Mouse (Mus musculus): ENCODE results near the gene Spns2.
"Not testable (repeated sequence)": the region's sequence is repeated elsewhere in the genome, so short reads cannot be mapped to it uniquely, and the experiment has no call there.

Spns2 gene

DNA sequence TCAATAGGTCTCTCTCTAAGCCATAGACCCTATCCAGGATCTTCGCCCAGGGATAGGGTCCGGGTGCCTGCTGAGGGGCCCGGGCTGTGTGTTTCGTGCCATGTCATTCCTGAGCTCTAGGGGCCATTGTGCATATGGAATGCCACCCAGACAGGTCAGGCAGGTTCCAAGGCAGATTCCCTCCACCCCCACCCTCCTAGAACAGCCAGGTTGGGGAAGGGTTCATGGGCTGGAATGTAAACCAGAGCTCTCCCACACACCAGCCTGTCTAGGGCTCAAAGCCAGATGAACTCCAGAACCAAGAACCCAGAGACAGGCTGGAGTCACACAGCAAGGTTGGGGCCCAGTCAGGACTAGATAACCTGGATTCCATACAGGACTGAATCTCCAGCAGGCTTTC lies 16.2 kb downstream of the Spns2 start:
- DNase-seq (ENCODE audit: low read depth, low spot score) = no peak

DNA sequence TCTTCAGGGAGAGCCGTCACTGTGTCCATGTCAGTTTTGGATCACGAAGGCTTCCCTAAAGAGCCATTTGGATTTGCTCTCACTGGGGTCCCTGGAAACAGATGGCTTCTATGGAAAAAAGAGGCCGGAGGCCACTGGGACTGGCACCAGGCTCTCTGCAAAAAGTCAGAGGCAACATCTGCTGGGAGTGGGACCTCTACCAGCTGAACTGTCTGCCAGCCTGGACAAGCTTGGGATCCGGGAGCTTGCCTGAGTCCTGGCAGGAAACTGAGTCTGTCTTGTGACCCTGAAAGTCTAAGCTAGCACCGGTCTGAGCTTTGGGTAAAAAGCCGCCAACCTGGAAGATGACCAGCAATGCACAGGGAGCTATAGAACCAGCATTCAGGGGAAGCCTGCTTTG lies 18.3 kb downstream of the Spns2 start:
- DNase-seq (ENCODE audit: low read depth, low spot score) = no peak

DNA sequence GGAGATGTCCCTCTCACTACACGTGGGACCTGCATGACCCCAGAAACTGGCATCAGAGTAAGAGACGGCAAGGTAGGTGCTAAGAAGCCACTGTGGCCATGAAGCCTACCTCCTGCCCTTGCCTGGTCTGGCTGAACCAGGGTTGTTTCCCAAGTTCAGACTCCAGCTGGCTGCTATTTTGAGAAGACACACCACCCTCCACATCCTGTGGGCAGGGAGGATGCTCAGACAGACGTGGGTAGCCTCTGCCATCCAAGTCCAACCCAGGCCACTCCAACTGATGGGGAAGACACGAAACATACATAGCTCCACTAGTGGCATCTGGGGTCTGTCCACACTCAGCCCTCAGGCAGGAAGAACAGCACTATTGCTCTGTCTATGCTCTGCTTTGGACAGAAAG lies 19.7 kb downstream of the Spns2 start:
- no peak for DNase-seq (ENCODE audit: low read depth, low spot score)

DNA sequence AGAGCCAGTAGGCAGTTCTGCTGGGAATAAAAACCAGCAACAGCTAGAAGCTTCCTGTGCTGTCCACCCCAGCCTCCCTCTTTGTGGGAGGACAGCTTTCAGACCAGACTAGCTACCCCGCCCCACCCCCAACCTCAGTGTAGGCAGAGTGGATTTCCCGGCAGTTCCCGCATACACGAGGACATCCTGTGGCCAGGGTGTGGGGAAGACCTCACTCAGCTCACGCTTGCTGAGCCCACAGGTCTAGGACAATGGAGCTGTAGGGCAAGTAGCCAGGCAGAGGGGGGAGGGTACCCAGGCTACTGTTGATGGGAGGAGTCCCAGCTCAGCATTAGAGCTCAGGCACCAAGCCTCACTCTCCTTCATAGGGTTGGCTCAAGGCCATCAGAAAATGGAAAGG lies 20.5 kb downstream of the Spns2 start:
- peak; percentile 47 for DNase-seq (ENCODE audit: low read depth, low spot score)

DNA sequence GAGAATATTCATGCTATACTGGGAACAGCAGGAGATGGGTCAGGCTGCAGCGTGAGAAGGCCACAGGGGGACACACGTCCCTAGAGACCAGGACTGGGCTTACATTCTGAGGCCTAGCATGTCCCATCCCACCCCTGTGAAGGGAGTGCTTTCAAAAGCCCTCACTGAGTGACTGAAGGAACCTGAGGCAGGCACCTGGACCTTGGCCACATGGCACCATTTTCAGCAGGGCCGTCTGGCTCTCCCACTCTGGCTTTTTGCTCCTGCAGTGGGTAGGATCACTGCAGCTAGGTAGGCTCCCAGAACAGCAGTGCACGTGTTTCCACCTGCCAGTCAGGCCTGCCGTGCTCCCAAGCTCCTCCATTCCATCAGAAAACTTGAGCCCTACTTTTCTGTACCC lies 21.2 kb downstream of the Spns2 start:
- DNase-seq (ENCODE audit: low read depth, low spot score) = no peak

DNA sequence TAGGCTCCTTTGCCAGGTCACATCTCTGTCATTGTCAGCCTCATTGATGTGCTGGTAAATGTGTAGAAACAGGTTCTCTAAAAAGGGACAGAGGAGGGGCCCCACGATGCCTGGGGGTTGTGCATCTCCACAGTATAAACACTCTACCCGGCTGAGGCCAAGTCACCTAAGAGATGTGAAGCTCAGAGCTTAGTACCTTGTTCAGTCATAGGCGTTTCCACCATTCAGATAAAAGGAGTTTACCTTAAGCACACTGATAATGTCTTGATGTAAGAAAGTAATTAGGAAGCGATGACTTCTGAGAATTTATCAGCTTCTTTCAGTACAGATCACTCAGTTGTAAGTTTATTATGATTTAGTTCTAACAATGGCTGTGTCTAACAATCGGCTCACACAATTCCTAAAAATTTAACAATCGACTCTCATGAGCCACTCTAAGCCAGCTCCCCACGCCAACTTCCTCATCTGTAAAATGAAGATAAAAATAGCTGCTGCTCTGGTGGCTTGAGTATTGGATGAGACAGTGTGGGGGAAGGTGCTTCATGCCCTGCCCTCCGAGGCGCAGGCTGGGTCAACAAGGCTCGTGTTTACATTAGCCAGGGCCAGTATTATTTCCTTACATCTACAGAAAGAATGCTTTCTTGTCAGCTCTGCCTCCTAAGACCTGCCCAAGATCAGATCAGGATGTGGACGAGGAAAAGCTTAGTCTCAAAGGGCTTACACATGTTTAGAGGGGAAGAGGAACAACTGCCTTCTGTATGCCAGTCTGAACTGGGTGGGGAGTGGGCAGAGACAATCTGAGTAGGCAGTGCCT lies 22.8 kb downstream of the Spns2 start:
- DNase-seq (ENCODE audit: low read depth, low spot score) = no peak

DNA sequence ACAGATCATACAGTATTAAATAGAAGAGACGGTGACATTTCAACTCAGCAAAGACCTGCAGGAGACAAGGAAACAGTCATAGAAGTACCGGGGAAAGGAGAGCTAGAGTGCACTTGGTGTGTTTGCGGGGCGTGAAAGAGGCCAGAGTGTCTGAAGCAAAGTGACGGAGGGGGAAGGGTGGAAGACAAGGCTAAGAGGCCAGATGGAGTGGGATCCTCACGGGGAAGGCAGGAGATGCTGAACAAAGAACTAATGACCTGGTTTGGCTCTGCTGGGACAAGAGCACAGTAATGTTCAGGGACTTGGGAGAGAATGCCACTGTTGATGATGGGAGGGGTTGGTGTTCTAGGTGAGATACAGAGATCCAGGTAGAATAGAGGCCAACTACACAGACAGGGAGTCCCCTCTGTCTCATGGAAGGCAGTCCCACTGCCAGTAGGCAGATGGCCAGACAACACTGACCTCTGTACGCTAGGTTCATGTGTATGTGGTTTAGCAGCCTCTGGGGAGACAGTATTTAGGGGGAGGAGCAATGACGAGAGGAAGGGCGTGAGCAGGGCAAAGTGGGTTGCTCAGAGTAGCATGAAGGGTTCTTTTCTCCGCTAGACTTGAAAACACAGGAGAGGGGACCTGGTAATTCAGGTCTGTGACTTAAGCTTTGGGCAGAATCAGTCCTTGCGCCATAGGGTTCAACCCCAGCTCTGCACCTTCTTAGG lies 23.6 kb downstream of the Spns2 start:
- no peak for DNase-seq (ENCODE audit: low read depth, low spot score)

DNA sequence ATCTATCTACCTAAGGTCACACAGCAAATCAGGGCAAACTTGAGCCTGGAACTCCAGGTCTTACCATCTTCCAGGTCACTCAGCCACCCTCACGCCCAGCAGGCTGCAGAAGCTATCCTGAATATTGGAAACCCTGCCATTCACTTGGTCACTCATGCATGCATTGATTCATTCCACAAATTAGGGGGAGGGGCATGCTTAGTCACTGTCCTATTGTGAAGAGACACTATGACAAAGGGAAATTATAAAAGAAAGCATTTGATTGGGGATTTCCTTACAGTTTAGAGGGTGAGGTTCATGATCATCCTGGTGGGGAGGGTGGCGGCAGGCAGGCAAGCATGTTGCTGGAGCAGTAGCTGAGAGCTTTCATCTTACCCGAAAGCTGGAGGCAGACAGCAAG lies 24.9 kb downstream of the Spns2 start:
- DNase-seq (ENCODE audit: low read depth, low spot score) = no peak

DNA sequence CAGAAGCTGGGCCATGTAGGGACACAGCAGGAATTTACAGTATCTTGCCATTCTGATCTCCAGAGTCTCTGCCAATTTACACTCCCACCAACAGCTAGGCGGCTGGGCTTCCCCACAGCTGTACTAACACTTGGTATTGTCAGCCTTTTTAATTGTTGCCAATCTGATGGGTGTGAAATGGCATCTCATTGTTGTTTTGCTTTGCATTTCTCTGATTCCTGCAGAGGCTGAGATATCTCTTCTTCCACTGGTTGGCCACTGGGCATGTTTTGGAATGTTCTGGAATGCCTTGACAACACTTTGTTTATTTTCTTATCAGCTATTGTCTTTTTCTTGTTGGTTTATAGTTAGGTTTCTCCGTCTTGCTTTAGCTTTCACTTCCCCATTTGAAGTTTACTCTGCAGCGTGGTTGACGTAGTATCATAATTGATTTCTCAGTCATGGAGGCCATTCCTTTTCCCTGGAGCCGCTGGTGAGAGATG lies 28.2 kb downstream of the Spns2 start:
- DNase-seq (ENCODE audit: low read depth, low spot score) = no peak

DNA sequence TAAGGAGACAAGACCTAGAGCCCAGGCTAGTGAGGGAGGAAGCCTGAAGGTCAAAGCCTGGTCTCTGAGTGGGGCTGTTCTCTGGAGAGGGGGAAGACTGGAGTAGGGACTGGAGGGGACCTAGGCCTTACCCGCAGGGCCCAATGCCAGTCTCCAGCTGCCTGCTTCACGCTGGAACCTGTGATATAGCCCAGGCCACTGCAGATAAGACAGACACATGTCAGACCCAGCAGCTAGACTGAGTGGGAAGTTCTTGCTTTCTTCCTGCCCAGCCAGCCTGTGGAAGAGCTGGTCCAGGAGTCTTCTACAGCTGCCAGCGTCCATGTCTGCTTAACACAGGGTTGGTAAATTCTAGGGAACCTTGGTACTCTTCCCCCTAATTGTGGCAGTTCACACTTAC lies 31.2 kb downstream of the Spns2 start:
- DNase-seq (ENCODE audit: low read depth, low spot score) = no peak

DNA sequence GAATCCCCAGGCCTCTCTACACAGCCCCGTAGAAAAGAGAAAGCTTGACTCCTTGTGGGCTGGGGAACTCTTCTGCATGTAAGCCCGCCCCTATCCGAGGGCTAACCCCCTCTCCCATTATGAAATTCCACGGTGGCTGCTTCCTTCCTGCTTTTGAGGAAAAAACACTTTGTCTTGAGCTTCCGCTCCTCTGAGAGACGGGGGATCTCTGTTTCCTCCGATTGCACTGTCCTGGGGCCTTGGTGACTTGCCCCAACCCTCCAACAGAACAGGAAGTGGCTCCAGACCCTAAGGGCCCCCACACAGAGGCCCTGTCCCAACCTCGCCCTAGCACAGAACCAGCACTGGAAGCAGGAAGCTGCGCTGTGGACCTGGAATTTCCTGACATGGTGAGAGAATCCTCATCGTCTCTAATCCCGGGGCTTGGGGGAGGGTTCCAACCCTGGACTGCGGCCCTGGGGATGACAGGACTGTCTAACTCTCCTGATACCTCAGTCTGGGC lies 31.7 kb downstream of the Spns2 start:
- DNase-seq (ENCODE audit: low read depth, low spot score) = no peak

DNA sequence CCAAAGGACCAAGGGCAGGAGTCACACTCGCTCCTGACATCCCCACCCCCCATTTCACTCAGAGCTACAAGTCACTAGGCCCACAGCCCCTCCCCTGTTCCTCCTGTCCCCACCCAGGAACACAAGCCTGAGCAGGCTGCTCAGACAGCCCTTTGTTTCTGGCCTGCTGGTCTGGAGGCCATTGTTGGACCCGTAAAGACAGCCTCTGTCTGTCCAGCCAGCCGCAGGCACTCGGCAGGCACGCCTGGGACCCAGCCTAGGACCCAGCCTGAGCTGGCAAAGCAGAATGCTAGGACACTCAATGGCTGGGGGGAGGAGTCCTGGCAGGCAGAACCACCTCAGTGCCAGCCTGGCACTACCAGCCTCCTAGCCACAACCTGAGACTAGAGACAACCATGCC lies 34.0 kb downstream of the Spns2 start:
- peak; percentile 49 for DNase-seq (ENCODE audit: low read depth, low spot score)

DNA sequence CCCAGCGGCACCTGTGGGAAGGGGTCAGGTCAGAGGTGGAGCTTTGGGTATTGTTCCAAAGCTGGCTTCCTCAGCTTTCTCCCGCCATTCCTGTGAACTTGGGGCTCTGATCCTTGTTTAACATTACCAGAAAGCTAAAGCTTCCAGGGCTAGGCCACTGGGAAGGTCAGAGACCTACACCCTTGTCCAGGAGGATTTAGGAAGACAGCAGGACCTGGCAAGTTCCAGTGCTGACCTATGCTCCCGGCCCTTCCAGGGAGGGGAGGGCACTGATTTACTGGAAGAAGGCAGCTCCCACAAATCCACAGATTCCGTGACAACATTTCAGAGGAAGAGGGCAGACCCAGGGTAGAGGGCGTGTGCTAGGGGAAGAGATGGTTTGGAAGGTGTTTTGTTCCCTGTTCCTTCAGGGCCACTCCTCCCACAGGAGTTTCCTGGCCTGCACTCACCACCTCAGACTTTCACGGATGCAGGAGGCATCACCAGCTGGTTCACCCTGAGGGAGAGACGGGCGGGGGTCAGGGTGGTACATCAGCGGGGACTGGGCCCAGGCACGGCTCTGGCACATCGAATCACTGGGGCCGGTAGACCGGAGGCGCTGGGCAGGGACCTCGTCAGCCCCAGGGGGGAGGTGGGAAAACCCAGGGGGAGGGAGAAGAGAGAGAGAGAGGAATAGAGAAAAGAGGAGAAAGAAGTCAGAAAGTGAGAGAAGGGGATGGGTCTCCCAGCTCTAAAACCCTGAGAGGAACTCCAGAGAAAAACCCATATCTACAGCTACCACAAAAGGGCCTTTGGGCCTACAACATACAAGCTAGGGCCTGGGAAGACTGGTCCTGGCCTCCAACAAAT lies 36.4 kb downstream of the Spns2 start:
- DNase-seq (ENCODE audit: low read depth, low spot score) = no peak

DNA sequence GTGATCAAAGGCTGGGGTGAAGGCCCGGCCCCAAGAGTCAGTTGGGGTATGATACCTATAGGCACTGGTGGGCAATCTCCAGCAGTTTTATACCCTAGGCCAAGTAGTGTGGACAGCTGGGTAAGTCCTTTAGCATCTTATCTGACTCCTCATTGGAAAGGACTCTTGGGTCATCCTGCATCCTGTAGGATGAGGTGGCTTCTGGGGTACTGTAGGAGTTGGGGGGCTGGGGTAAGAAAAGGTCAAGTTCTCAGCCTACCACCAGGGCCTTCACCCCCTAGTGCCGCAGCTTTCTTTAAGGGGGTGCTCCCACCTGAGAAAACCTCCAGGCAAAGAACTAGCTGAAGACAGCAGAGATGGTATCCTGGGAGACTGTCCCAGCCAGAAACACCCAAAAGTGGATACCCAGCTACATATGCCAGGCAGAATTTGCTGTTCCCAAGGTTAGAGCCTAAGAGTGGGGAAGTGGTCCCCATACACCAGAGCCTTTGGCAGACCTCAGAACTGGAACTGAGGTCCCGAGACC lies 37.5 kb downstream of the Spns2 start:
- no peak for DNase-seq (ENCODE audit: low read depth, low spot score)

DNA sequence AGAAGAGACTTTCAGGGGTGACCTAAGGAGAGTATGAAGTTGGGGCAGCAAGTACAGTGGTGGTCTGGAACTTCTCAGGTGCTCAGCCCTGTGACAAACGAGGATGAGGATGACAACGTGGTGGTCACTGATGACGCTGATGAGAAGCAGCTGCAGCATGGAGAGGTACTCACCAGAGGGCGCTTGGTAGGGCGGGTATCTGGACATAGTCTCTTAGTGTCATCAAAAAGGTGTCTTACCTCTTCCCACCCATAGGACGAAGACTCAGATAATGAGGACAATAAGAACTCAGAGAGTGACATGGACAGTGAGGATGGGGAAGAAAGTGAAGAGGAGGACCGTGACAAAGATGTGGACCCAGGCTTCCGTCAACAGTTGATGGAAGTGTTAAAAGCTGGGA lies 42.2 kb downstream of the Spns2 start:
- peak; percentile 78 for DNase-seq (ENCODE audit: low read depth, low spot score)

DNA sequence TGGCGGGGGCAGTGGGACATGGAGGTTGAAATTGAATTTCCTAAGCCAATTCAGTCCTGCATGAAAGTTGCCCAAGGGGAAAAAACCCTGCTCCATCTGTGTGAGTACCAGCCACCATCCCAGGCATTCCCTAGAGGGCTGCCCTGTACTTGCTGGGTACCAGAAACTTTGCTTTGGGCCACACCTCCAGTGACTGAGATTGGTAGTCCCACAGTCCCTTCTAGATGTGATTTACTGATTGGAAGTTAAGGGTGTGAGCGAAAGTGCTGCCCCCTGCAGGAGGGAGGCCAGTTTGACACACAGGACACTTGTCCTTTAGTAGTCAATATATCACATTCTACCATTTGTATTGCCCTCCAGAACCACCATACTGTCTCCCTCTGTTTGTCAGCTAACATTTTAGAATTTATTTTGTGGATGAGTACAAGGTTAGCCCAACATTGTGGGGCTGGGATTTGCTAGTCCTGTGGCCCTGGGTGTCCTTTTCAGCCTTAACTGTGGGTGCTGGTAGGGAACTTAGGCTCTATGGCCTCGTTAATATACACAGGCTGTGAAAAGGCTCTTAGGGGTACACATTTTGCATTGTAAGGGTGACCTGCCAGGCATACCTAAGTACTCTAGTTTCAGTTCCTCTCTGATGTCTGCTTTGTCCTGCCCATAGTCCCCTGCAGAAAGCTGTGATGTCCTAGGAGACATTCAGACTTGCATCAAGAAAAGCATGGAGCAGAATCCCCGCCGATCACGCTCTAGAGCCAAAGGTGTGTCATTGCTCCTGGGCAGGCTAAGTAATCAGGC lies 43.2 kb downstream of the Spns2 start:
- DNase-seq (ENCODE audit: low read depth, low spot score) = peak; percentile 90

DNA sequence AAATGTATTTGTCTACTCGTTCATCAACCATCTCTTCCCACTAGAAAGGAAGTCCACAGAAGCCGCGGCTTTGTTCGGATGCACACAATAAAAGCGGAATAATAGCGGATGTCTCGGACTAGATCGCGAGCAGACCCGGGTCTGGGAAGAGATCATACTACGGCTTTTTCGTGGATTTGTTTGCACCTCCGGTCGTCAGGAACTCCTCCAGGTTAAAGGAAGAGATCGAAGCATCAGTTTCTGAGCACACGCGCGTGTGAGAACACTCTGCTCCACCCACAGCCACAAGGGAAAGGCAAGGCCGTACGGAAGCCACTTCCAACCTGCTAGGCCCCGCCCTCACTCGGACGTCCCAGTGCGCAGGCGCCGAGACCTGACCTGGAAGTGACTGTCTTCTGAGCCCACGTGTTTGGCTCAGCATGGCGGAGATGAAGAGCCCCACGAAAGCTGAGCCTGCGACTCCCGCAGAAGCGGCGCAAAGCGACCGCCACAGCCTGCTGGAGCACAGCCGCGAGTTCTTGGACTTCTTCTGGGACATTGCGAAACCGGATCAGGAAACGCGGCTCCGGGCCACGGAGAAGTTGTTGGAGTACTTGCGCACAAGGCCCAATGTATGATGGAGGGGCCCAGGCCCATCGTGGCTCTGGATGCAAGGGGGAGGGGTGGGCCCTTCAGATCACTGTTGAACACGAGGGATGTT lies 48.6 kb downstream of the Spns2 start, which contains the start of gene Mybbp1a:
Gene Mybbp1a, plus strand, starts transcription at position 391 of the 700 bp plus-strand sequence.
- peak; percentile 98 for DNase-seq (ENCODE audit: low read depth, low spot score)

DNA sequence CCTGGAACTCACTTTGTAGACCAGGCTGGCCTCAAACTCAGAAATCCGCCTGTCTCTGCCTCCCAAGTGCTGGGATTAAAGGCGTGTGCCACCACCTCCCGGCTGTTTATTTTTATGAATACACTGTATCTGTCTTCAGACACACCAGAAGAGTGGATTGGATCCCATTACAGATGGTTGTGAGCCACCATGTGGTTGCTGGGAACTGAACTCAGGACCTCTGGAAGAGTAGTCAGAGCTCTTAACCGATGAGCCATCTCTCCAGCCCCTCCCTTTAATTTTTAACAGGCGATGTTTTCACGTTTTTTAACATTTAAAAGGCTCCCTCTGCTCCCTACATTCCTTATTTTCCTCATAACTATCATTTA lies 49.1 kb downstream of the Spns2 start:
- DNase-seq (ENCODE audit: low read depth, low spot score) = not testable (repeated sequence)

DNA sequence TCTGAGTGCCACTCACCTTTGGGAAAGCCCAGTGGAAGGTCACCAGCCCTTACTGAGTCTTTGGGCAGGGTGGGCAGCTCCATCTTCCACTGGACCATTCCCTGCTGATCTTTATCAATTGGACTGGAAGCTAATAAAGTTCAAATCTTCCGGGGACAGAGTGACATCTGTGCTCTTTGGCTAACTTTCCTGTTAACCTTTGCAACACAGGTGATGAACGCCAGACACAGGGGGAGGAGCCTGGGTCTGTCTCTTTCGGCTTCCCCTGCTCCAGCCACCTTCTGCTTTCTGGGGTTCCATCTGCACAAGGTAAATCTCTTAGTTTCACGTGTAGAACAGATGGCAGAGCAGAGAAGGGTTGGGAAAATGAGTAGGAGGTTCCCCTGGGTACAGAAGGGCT lies 51.3 kb downstream of the Spns2 start:
- DNase-seq (ENCODE audit: low read depth, low spot score) = no peak

Data from ZHBTc4 (cell line).